Mouse (Mus musculus) lung, postnatal 4 days (tissue): ENCODE measurements at regions not wholly inside any gene's neighbourhood (a gene's known extent, or its start where the extent isn't known, plus 50 kb on each side); places are given as distances from the start of the nearest gene placed in this dataset.
"Not testable (repeated sequence)": the region's sequence is repeated elsewhere in the genome, so short reads cannot be mapped to it uniquely, and the experiment has no call there.

ENCODE experiments used
- DNase-seq, 2 experiments: peaks; one replicate each; pipeline ENCODE4 v3.0.0; 2021

GRCm38 (mm10) chr12:5757766-5758165 lies 382.3 kb upstream of the Klhl29 start:
- no peak for DNase-seq

- no peak for DNase-seq
These were observed 381.9 kb upstream of the Klhl29 start for GRCm38 (mm10) chr12:5757361-5757760.

DNA sequence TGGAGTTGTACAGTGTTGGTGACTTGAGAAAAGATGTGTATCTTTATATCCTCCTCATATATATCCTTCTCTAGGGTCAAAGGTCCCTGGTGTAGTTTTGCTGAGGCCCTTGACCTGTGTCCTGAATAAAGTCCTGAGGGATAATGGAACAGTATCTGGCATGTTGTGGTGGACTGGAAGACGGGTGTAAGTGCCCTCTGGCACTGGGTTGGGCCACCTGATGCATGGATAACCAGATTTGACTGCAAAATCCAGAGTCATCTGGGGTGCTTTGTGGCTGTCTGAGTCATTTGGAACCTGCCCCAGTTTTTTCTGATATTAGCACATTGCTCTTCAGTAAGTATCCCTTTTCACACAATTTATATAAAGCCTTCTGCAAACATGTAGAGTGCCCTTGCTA lies 378.3 kb upstream of the Klhl29 start:
- no peak for DNase-seq

DNA sequence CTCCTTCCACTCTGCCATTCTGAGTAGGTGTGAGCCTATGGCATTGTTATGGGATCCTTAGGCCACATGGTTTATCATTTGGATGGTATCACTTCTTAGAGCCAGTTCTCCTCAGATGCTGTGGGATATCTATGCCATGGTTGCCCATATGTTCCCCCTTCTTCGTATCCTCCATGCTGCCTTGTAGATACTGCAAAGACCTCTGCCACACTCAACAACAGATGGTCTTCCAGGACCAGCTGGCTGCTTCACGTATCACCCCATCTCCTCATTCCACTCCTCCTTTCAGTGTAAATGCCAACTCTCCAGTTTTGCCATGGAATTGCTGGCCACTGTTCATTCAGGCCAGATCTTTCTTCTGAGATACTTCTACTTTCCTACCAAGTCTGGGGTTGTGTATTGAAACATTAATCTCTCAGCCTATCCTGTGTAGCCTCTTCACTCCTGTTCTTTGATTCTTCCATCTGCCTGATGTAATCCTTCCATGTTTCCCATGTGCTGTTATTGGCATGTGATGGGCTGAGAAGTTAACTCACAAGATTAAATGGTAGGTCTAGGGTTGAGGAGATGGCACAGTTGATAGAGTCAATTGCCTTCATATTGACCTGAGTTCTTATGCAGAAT lies 368.7 kb upstream of the Klhl29 start:
- DNase-seq = no peak

DNA sequence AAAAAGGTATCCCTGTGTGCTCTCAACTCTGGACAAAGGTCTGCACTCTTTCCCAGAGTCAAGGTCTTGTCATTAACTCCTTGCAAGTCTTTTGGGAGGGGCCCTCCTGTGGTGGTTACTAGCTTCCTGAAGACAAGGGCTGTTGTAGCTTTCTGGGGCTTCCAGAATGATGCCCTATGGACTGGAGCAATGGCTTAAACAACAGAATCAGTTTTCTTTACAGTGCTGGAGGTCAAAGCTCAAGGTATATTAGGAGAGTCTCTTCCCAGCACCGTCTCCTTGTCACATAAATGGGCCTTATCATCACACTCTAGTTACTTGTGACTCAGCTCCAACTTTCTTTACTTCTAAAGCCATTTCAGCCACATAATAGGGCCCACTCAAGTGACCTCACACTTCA lies 360.6 kb upstream of the Klhl29 start:
- no peak for DNase-seq

DNA sequence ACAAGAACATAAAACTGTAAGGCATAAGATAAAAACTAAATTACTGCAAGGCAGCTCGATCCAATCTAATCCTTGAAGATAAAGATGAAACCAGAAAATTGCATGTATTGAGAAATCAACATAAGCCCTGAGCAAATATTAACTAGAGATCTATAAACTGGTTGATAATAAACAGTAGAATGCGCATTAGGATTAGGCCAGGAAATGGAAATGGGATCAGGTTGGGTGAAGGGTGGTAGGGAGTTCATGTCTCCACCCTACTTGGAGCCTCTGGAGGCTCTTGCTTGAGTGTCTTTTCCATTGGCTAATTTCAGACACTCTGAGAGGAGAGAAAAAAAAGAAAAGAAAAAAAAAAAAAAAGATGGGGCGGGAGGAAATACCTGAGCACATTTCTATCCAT lies 359.4 kb upstream of the Klhl29 start:
- DNase-seq = no peak

DNA sequence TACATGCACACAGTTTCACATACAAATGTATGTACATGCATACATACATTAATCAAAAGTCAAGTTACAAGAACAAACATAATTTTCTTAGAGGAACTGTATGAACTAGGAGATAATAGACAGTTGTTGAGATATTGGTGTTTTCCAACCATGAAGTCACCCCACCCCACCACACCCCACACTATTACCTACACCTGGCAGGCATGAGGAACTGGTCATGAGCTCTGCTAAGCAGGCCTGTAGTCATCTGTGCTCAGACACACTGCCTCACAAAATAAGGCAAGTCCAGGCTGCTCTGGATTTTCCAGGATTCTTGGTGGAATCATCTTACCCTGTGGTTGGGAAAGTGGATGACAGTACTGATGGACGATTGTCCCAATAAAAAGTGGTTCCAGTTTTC lies 347.6 kb upstream of the Klhl29 start:
- DNase-seq = no peak

DNA sequence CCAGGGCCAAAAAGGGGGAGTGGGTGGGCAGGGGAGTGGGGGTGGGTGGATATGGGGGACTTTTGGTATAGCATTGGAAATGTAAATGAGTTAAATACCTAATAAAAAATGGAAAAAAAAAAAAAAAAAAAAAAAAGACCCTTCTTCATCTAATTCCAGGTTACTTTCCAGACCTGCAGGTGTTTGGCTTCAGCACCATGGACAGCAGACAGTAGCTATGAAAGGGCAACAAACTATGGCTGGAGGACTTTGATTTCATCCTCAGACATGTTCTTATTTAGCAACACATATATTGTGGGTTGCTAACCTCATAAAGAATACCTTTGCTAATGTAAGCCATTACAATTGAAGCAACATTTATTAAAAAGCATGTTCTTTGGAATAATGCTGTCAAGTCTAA lies 342.0 kb upstream of the Klhl29 start:
- DNase-seq = not testable (repeated sequence)

DNA sequence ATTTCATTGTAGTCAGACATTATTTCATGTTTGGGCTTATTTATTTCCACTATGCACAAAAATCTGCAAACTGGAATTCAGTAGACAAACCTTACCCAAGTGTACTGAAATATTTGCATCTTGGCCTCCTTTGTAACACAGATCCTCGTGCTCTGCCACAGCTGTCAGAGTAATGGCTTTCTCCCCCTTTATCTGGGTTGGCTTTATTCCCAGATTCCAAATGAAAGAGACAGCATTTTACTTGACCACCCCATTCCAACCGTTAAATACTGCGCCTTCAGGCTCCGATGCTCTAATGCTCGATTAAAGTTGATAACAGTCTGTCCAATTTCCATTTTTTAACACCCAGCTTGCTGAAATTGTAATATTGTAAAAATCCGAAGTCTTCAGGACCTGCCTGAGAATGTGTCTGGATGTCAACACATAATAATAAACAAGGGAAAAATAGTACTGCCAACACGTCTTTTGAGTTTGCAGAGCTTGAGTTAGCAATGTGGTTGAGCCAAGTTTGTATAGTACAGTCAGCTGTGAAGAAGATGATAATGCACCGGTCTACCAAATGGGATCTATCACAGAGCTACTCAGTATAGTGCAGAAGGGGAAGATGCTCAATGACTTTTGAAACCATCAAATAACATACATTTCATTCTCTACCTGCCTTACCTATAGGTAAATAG lies 323.4 kb upstream of the Klhl29 start:
- DNase-seq = no peak

GRCm38 (mm10) chr12:5682182-5682581 lies 306.7 kb upstream of the Klhl29 start:
- DNase-seq = no peak

GRCm38 (mm10) chr12:5678126-5678525 lies 302.6 kb upstream of the Klhl29 start:
- DNase-seq = not testable (repeated sequence)

GRCm38 (mm10) chr12:5668486-5668885 lies 293.0 kb upstream of the Klhl29 start:
- peak in 1 of 2 experiments; percentile 7 for DNase-seq

DNA sequence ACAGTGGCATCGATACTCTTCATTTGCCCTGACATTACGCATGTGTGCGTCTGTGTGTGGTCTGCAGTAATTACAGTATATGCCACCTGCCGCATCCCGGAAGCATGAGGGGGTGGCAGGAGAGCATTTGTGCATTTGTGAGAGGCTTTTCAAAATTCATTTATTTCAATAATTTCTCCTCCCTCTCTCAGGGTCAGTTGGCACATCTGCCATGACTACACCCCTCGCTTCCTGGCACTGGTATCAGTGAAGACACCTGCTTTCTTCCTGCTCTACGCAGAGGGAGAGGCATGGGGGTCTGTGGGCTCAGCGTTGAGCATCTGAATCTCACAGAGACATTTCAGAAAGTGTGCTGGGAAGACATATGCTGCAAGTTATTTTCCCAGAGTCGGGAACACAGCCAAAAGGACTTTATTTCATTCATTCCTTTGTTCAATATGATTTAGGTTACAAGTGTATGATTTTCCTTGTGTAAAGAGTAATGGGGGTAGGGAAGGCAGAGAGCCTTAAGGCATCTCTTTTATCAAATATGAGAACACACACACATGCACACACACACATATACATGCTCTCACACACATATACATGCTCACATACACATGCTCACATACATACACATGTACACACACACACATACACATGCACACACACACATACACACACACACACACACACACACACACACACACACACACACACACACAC lies 262.2 kb upstream of the Klhl29 start:
- DNase-seq = no peak

- DNase-seq = no peak
These were observed 258.5 kb upstream of the Klhl29 start for GRCm38 (mm10) chr12:5633971-5634370.

GRCm38 (mm10) chr12:5601084-5601654 lies 225.7 kb upstream of the Klhl29 start:
- DNase-seq = no peak

- DNase-seq = no peak
These were observed 223.9 kb upstream of the Klhl29 start for GRCm38 (mm10) chr12:5599426-5599825.

- no peak for DNase-seq
These were observed 223.5 kb upstream of the Klhl29 start for GRCm38 (mm10) chr12:5598961-5599360.

DNA sequence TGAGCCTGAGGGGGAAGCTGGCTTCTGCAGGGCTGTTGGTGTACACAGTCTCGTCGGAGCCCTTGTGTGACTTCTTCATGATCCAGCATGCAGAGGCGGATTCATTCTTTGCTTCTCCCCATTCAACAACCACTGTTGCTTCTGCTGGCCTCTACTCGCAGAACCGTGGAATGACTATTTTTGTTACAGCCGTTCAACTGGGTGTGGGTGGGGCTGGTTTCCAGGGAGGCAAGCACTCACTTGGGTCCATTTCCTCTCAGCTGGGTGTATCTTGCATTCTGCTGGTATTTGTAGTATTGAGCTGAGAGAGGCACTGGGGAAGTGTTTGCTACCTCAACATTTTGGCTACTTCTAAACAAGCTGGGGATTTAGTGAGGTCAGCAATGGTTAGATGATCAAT lies 197.3 kb upstream of the Klhl29 start:
- DNase-seq = no peak

GRCm38 (mm10) chr12:5568941-5569340 lies 193.5 kb upstream of the Klhl29 start:
- no peak for DNase-seq

DNA sequence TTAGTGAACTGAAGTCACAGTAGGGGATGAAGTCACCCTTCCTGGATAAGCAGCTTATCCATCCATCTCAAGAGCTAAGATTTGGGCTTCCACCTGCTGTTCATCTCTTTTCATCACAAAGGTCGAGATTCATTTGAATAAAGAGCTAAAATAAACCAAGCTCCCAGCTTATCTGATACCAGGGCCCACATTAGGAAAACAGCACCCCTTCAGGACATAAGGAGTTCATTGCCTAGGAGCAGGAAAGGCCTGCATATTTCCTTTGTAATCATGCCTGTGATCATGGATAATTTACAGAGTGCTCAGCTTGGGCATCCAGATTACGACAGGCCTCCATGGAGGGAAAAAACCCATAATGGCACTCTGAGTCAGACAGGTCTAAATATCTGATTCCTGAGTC lies 190.7 kb upstream of the Klhl29 start:
- DNase-seq = no peak

- DNase-seq = no peak
These were observed 177.1 kb upstream of the Klhl29 start for GRCm38 (mm10) chr12:5552607-5553006.

- DNase-seq = no peak
These were observed 176.4 kb upstream of the Klhl29 start for GRCm38 (mm10) chr12:5551901-5552300.

DNA sequence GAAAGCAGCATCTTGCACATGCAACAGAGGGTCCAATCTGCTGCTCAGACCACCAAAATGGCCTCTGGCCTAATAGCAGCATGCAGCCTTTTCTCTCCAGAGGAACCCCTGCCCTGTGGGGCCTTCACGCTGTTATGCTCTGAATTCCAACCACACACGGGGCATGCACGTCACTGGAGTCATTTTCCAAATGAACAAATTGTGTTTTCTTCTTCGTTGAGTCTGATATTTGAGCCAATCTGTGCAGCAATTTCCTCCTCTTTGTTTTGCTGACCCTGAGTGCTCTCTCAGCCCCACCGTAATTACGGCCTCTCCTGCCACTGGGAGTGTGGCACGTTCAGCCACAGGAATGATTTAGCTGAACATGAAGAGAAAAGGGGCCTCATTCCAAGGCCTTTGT lies 174.3 kb upstream of the Klhl29 start:
- DNase-seq = no peak

- DNase-seq = no peak
These were observed 172.2 kb upstream of the Klhl29 start for GRCm38 (mm10) chr12:5547698-5548097.
